Mouse (Mus musculus) kidney, adult 2 months (tissue): ENCODE data around the gene Usp34.
A peak's percentile ranks its signal among the peaks of the same experiment; 100 is the strongest.

Source experiments
- CTCF ChIP-seq: fragments of 200-500 bp; conservative IDR thresholded peaks from 2 replicates; pipeline ENCODE4 v1.5.1; 2011; ENCODE audit warnings: low read depth, mild to moderate bottlenecking, control low read depth, low read length, moderate library complexity, mixed read lengths; ENCODE audit not compliant: insufficient read depth, insufficient read length
- POLR2A ChIP-seq: fragments of 200-500 bp; IDR thresholded peaks from one replicate; pipeline ENCODE4 v1.6.1; 2011; ENCODE audit warnings: low read depth, low read length, control low read depth

DNA sequence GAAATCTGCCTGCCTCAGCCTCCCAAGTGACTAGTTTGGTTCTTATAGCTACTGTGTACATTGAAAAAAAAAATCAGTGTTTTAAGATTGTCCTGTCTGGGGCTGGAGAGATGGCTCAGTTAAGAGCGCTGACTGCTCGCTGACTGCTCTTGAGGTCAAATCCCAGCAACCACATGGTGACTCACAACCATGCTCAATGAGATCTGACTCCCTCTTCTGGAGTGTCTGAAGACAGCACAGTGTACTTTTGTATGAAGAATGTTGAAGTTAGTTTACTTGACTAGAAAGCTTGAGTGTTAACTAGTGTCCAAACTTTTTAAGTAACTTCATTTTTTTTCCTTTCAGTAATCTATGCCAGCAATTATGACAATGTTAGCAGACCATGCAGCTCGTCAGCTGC lies 45.2 kb upstream of the Usp34 start:
- TF ChIP-seq CTCF (0 out of 2 replicates have a peak, but pooled peaks have one; percentile 32), POLR2A (no peak)
